Mouse (Mus musculus): ENCODE results near the gene Kcnh3. TPM values are rescaled to one million over a fixed set of nuclear protein-coding genes. Genes with fewer than 3 reads are reported as not detected.

Kcnh3 gene
- total RNA-seq, 2 experiments from 2014 or later, result 3.8 to 6.7 TPM

- DNase-seq (ENCODE audit: low spot score in 2 of 2), result no peak
These were observed 53.6 kb downstream of the Kcnh3 start for GRCm38 (mm10) chr15:99278271-99278670.

GRCm38 (mm10) chr15:99283456-99283855, 58.8 kb downstream of the Kcnh3 start:
- DNase-seq (ENCODE audit: low spot score in 2 of 2), result no peak

GRCm38 (mm10) chr15:99284527-99285188, 60.0 kb downstream of the Kcnh3 start:
- DNase-seq (ENCODE audit: low spot score in 2 of 2), result no peak

- no peak for DNase-seq (ENCODE audit: low spot score in 2 of 2)
These were observed 60.5 kb downstream of the Kcnh3 start for GRCm38 (mm10) chr15:99285189-99285535.

- DNase-seq (ENCODE audit: low spot score in 2 of 2), result no peak
These were observed 65.9 kb downstream of the Kcnh3 start for GRCm38 (mm10) chr15:99290586-99290985.

Other genes with a start within 250 kb of the Kcnh3 start
- gene Tuba1c, start 195.0 kb upstream of the Kcnh3 start, total RNA-seq (2021), result 100 to 1,000 TPM; 200 to 217 TPM
- gene Prph, start 169.7 kb upstream of the Kcnh3 start, total RNA-seq (2021), result 10 to 100 TPM; 26.7 to 68.4 TPM
- gene Troap, start 150.3 kb upstream of the Kcnh3 start, total RNA-seq (2021), result 10 to 100 TPM; 14.5 to 17.1 TPM
- gene C1ql4, start 137.0 kb upstream of the Kcnh3 start, total RNA-seq (2021), result under 1 TPM in 1 of 2 experiments, not detected in 1; 0.20 TPM
- 1 to 10 TPM; 3.7 to 6.4 TPM for gene Dnajc22, start 131.7 kb upstream of the Kcnh3 start, total RNA-seq (2021)
- gene Spats2, start 98.9 kb upstream of the Kcnh3 start, total RNA-seq (2021), result 10 to 100 TPM; 30.7 to 34.1 TPM
- gene Mcrs1, start 27.1 kb downstream of the Kcnh3 start, total RNA-seq (2021), result 10 to 100 TPM; 72.0 to 72.8 TPM
- gene Prpf40b, start 70.2 kb downstream of the Kcnh3 start, total RNA-seq (2021), result 10 to 100 TPM; 68.7 to 77.8 TPM
- gene Fam186b, start 71.0 kb downstream of the Kcnh3 start, total RNA-seq (2021), result 1 to 10 TPM; 1.6 to 2.4 TPM
- 10 to 100 TPM; 41.0 to 45.6 TPM for gene Fmnl3, start 145.6 kb downstream of the Kcnh3 start, total RNA-seq (2021)
- 100 to 1,000 TPM; 520 to 533 TPM for gene Tmbim6, start 168.0 kb downstream of the Kcnh3 start, total RNA-seq (2021)
- gene Nckap5l, start 232.9 kb downstream of the Kcnh3 start, total RNA-seq (2021), result 10 to 100 TPM; 35.7 to 44.5 TPM
- 1 to 10 TPM; 7.8 TPM for gene Bcdin3d, start 249.9 kb downstream of the Kcnh3 start, total RNA-seq (2021)

Measured in adrenal gland, postnatal 4 days (tissue).